Mouse (Mus musculus): ENCODE measurements at regions not wholly inside any gene's neighbourhood (a gene's known extent, or its start where the extent isn't known, plus 50 kb on each side); places are given as distances from the start of the nearest gene placed in this dataset.
A peak's percentile ranks its signal among the peaks of the same experiment; 100 is the strongest.

DNA sequence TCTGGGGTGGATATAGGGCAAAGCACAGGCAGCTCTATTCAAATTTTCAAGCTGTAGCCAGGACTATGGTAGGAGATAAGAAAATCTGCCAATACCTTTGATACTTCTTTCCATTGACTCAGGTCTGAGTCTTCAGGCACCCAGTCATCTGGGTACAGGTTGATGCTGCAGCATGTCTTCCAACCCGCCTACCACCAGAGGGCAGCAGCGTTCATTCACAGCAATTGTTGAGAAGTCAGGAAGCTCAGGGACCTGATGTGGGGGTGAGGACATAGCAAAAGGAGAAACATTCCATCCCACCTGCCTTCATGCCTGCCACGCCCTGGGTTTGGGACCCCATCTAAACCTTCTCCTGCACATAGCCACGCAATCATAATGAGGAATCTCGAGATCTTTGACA is 118.2 kb upstream of the Gm21876 start:
- TF ChIP-seq CTCF (IDR thresholded peaks at IDR 0.05; ENCODE audit: low read depth, low read length) (peak; percentile 27; the same call in 1 of the 2 replicates), POLR2A (IDR thresholded peaks at IDR 0.05; ENCODE audit: borderline replicate concordance, low read depth, low read length) (no peak)
